Mouse (Mus musculus): Measurements from ENCODE around the gene Bola1.
A peak's percentile ranks its signal among the peaks of the same experiment; 100 is the strongest.

The Bola1 gene

DNA sequence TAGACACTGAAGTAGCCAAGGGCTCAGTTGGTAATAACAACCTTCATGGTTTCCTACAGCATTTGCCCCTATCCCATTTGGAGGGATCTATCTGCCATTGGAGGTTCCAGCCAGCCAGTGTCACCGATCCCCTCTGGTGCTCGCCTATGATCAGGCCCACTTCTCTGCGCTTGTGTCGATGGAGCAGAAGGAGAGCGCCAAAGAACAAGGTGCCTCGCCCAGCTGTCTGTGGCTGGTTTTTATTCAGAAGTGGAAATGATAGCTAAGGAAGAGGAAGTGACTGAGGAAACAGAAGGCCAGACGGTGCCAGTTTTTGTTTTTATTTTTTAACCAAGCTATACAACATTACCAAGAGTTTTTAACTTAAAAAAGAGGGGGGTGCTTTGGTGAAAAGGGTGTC is 67.7 kb downstream of the Bola1 start:
- DNase-seq (ENCODE audit: low spot score in 2 of 2) = no peak

DNA sequence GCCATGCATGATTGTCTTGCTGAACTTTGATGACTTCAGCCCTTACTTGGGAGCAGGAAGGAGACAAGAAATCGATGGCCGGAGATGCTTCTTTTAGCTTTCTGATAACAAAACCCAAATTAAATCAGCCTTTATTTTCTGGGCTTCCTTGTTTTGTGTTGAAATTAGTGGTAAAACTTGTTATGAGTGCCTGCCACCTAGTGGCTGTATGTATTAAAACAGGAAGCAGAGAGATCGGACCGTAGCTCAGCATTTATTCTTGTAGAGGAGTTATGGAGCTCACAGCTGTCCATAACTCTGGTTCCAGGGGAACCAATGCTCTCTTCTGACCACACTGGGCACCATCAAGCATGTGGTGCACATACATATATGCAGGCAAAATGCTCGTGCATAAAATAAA is 71.6 kb downstream of the Bola1 start:
- DNase-seq (ENCODE audit: low spot score in 2 of 2) = peak in 1 of 2 experiments; percentile 35

Measured in cerebellum, postnatal 4 days (tissue).